Mouse (Mus musculus) small intestine, adult 2 months (tissue): Measurements from ENCODE around the gene Rtp4.

Experiments used
- CTCF ChIP-seq: fragments of 200-500 bp; IDR thresholded peaks from 2 replicates; pipeline ENCODE4 v1.5.1; 2012; ENCODE audit warnings: low read depth, mild to moderate bottlenecking, control low read depth, inconsistent platforms, low read length, moderate library complexity, mixed read lengths; ENCODE audit not compliant: insufficient replicate concordance, insufficient read length; ENCODE audit errors: extremely low read depth
- POLR2A ChIP-seq: fragments of 200-500 bp; IDR thresholded peaks from 2 replicates; pipeline ENCODE4 v1.6.1; 2012; ENCODE audit warnings: low read depth, mild to moderate bottlenecking, control low read depth, inconsistent platforms, low read length, moderate library complexity

GRCm38 (mm10) chr16:23653479-23653878 lies 133.4 kb downstream of the Rtp4 start:
- TF ChIP-seq POLR2A (no peak), CTCF (no peak)
